In genomic region chr11:99231049-99231816, GRCm38 (mm10) we compare ENCODE assay signal across 8 mouse cellular contexts. TPM values are rescaled to one million over a fixed set of nuclear protein-coding genes. Genes with fewer than 3 reads are reported as not detected.
DNase-seq lines count a peak whose midpoint lies in the region; ATAC-seq lines count a peak whose summit lies in the region.

No protein-coding gene starts in this region.

- peaks cover 19% of the 10 kb centered on the region for H3K36me3 ChIP-seq in megakaryocyte, embryonic 14.5 days (replicated peaks; ENCODE audit: low read length)
- peaks cover 20% of the 10 kb centered on the region for H3K36me3 ChIP-seq in forebrain, embryonic 10.5 days (replicated peaks)
- H3K36me3 ChIP-seq in limb, embryonic 13.5 days = peaks cover 17% of the 10 kb centered on the region
- H3K36me3 ChIP-seq in stomach, embryonic 15.5 days = peaks cover 7% of the 10 kb centered on the region; the same call in 1 of the 2 replicates

- H3K4me3 ChIP-seq in megakaryocyte, embryonic 14.5 days (replicated peaks) = peak overlapping the region; percentile 96
- H3K4me3 ChIP-seq in forebrain, embryonic 10.5 days = peak overlapping the region; percentile 87
- H3K4me3 ChIP-seq in limb, embryonic 13.5 days = peak overlapping the region; percentile 82
- H3K4me3 ChIP-seq in stomach, embryonic 15.5 days (replicated peaks) = peak overlapping the region; percentile 94

- H3K9me3 ChIP-seq in megakaryocyte, embryonic 14.5 days = no peaks in the 10 kb centered on the region
- H3K9me3 ChIP-seq in forebrain, embryonic 10.5 days = no peaks in the 10 kb centered on the region
- no peaks in the 10 kb centered on the region for H3K9me3 ChIP-seq in limb, embryonic 13.5 days
- H3K9me3 ChIP-seq in stomach, embryonic 15.5 days = no peaks in the 10 kb centered on the region

- H3K4me2 ChIP-seq in limb, embryonic 13.5 days (replicated peaks) = peak overlapping the region; percentile 78
- peak overlapping the region; percentile 75 for H3K4me2 ChIP-seq in stomach, embryonic 15.5 days

- ATAC-seq in megakaryocyte, adult 5-6 weeks (ENCODE audit: poor library complexity, severe bottlenecking) = no peak
- ATAC-seq in limb, embryonic 13.5 days (ENCODE audit: low FRiP score, low read depth) = no peak; the same call in 1 of the 2 replicates
- ATAC-seq in stomach, embryonic 15.5 days (ENCODE audit: insufficient read depth, low FRiP score, low read depth) = 0 out of 2 replicates have a peak, but pooled peaks have one; percentile 4

- H3K27ac ChIP-seq in forebrain, embryonic 10.5 days = peak overlapping the region; percentile 100
- H3K27ac ChIP-seq in limb, embryonic 13.5 days = peak overlapping the region; percentile 99
- H3K27ac ChIP-seq in stomach, embryonic 15.5 days = peak overlapping the region; percentile 99

- H3K27me3 ChIP-seq in megakaryocyte, embryonic 14.5 days (replicated peaks) = peaks cover 5% of the 10 kb centered on the region
- H3K27me3 ChIP-seq in forebrain, embryonic 10.5 days (ENCODE audit: poor library complexity, severe bottlenecking) = no peaks in the 10 kb centered on the region
- H3K27me3 ChIP-seq in limb, embryonic 13.5 days = no peaks in the 10 kb centered on the region
- H3K27me3 ChIP-seq in stomach, embryonic 15.5 days (replicated peaks) = no peaks in the 10 kb centered on the region

- 25% methylated on average over 15 of the region's 15 CpGs for WGBS in forebrain, embryonic 10.5 days
- 21% methylated on average over 15 of the region's 15 CpGs for WGBS in limb, embryonic 13.5 days
- 22% methylated on average over 15 of the region's 15 CpGs for WGBS in stomach, embryonic 15.5 days

- H3K4me1 ChIP-seq in megakaryocyte, embryonic 14.5 days = peaks cover 24% of the 10 kb centered on the region
- H3K4me1 ChIP-seq in forebrain, embryonic 10.5 days = peaks cover 35% of the 10 kb centered on the region
- H3K4me1 ChIP-seq in limb, embryonic 13.5 days = peaks cover 25% of the 10 kb centered on the region
- 0 out of 2 replicates have a peak, but pooled peaks cover 8% of the 10 kb centered on the region for H3K4me1 ChIP-seq in stomach, embryonic 15.5 days

- peak overlapping the region; percentile 99 for H3K9ac ChIP-seq in limb, embryonic 13.5 days
- peak overlapping the region; percentile 97 for H3K9ac ChIP-seq in stomach, embryonic 15.5 days

- DNase-seq in forebrain, embryonic 10.5 days (ENCODE audit: extremely low spot score, low spot score) = no peak
- no peak for DNase-seq in spleen, postnatal 4 days (ENCODE audit: low spot score in 2 of 2)
- no peak for DNase-seq in retina, postnatal 1 day
- DNase-seq in cerebellum, postnatal 4 days (ENCODE audit: low spot score in 2 of 2) = no peak

RNA-seq across cellular contexts. Expression of gene Smarce1, which starts 0.4 kb away (rescaled TPM):
- polyA plus RNA-seq in megakaryocyte, embryonic 14.5 days (2012; ENCODE audit: insufficient read depth, low replicate concordance) = 24.2 and 370 TPM in 2 replicates
- 59.4 and 72.9 TPM in 2 replicates for total RNA-seq in megakaryocyte, adult 5-6 weeks (2015)
- 177 and 179 TPM in 2 replicates for total RNA-seq in megakaryocyte, adult 5-6 weeks (2017)
- 322 and 372 TPM in 2 replicates for polyA plus RNA-seq in forebrain, embryonic 10.5 days (2016; fragmentation: Nextera tagmentation; extraction: Ambion mirVana)
- 327 and 346 TPM in 2 replicates for polyA plus RNA-seq in limb, embryonic 13.5 days (2015; fragmentation: Nextera tagmentation; extraction: Ambion mirVana)
- polyA plus RNA-seq in stomach, embryonic 15.5 days (2015; fragmentation: Nextera tagmentation; extraction: Ambion mirVana) = 202 and 210 TPM in 2 replicates

RNA-seq across cellular contexts. Expression of gene Krt222, which starts 12.7 kb away (rescaled TPM):
- not detected in 2 replicates for polyA plus RNA-seq in megakaryocyte, embryonic 14.5 days (2012; ENCODE audit: insufficient read depth, low replicate concordance)
- total RNA-seq in megakaryocyte, adult 5-6 weeks (2015) = not detected in 2 replicates
- not detected in 2 replicates for total RNA-seq in megakaryocyte, adult 5-6 weeks (2017)
- polyA plus RNA-seq in forebrain, embryonic 10.5 days (2016; fragmentation: Nextera tagmentation; extraction: Ambion mirVana) = 0.07 and 0.12 TPM in 2 replicates
- polyA plus RNA-seq in limb, embryonic 13.5 days (2015; fragmentation: Nextera tagmentation; extraction: Ambion mirVana) = 0.17 and 0.24 TPM in 2 replicates
- polyA plus RNA-seq in stomach, embryonic 15.5 days (2015; fragmentation: Nextera tagmentation; extraction: Ambion mirVana) = 0.17 and 0.31 TPM in 2 replicates

RNA-seq across cellular contexts. Expression of gene Krt24, which starts 53.8 kb away (rescaled TPM):
- polyA plus RNA-seq in megakaryocyte, embryonic 14.5 days (2012; ENCODE audit: insufficient read depth, low replicate concordance) = not detected in 2 replicates
- not detected in 2 replicates for total RNA-seq in megakaryocyte, adult 5-6 weeks (2015)
- not detected in 2 replicates for total RNA-seq in megakaryocyte, adult 5-6 weeks (2017)
- polyA plus RNA-seq in forebrain, embryonic 10.5 days (2016; fragmentation: Nextera tagmentation; extraction: Ambion mirVana) = not detected in 2 replicates
- polyA plus RNA-seq in limb, embryonic 13.5 days (2015; fragmentation: Nextera tagmentation; extraction: Ambion mirVana) = 0.78 and 1.1 TPM in 2 replicates
- not detected in 2 replicates for polyA plus RNA-seq in stomach, embryonic 15.5 days (2015; fragmentation: Nextera tagmentation; extraction: Ambion mirVana)
